Mouse (Mus musculus): ENCODE data around the gene Tgm1. TPM values are rescaled to one million over a fixed set of nuclear protein-coding genes. Genes with fewer than 3 reads are reported as not detected.

Tgm1 gene
- polyA plus RNA-seq, 1 experiment from 2014 or later, result 0.27 TPM

GRCm38 (mm10) chr14:55720666-55721065 lies 6.9 kb upstream of the Tgm1 start:
- whole genome bisulfite sequencing, result 93% methylated on average over 12 of the region's 12 CpGs
- Histone ChIP-seq H3K9me3 (ENCODE audit: control insufficient read depth, low read length) (no peaks in the 10 kb centered on the region), H3K36me3 (ENCODE audit: control insufficient read depth, insufficient read depth, low read length) (no peaks in the 10 kb centered on the region), H3K9ac (ENCODE audit: low read length) (no peak overlapping the region), H3K4me1 (ENCODE audit: control insufficient read depth, insufficient read depth, low read length) (0 out of 2 replicates have a peak, but pooled peaks cover 3% of the 10 kb centered on the region), H3K27me3 (ENCODE audit: control insufficient read depth, insufficient read depth, low read length) (no peaks in the 10 kb centered on the region), H3K4me3 (ENCODE audit: low read depth, low read length) (no peak overlapping the region), H3K27ac (ENCODE audit: low read depth, low read length) (no peak overlapping the region), H3K4me2 (no peak overlapping the region)
- ATAC-seq (ENCODE audit: low FRiP score) (no peak), DNase-seq (ENCODE audit: low spot score, missing footprints) (no peak)

- no peak for DNase-seq (ENCODE audit: low spot score, missing footprints)
- WGBS, result 86% methylated on average over 6 of the region's 6 CpGs
- Histone ChIP-seq H3K27me3 (ENCODE audit: control insufficient read depth, insufficient read depth, low read length) (no peaks in the 10 kb centered on the region), H3K4me3 (ENCODE audit: low read depth, low read length) (no peak overlapping the region), H3K4me2 (no peak overlapping the region), H3K27ac (ENCODE audit: low read depth, low read length) (no peak overlapping the region), H3K36me3 (ENCODE audit: control insufficient read depth, insufficient read depth, low read length) (no peaks in the 10 kb centered on the region), H3K9ac (ENCODE audit: low read length) (no peak overlapping the region), H3K9me3 (ENCODE audit: control insufficient read depth, low read length) (no peaks in the 10 kb centered on the region), H3K4me1 (ENCODE audit: control insufficient read depth, insufficient read depth, low read length) (0 out of 2 replicates have a peak, but pooled peaks cover 3% of the 10 kb centered on the region)
- ATAC-seq (ENCODE audit: low FRiP score), result no peak
Observed at GRCm38 (mm10) chr14:55719737-55720136, 6.0 kb upstream of the Tgm1 start.

- Histone ChIP-seq H3K27me3 (ENCODE audit: control insufficient read depth, insufficient read depth, low read length) (no peaks in the 10 kb centered on the region; the same call in 1 of the 2 replicates), H3K4me1 (ENCODE audit: control insufficient read depth, insufficient read depth, low read length) (0 out of 2 replicates have a peak, but pooled peaks cover 3% of the 10 kb centered on the region), H3K36me3 (ENCODE audit: control insufficient read depth, insufficient read depth, low read length) (no peaks in the 10 kb centered on the region), H3K9ac (ENCODE audit: low read length) (no peak overlapping the region), H3K27ac (ENCODE audit: low read depth, low read length) (no peak overlapping the region), H3K9me3 (ENCODE audit: control insufficient read depth, low read length) (no peaks in the 10 kb centered on the region), H3K4me3 (ENCODE audit: low read depth, low read length) (no peak overlapping the region), H3K4me2 (no peak overlapping the region)
- ATAC-seq (ENCODE audit: low FRiP score), result no peak
- WGBS, result 82% methylated on average over 8 of the region's 8 CpGs
- DNase-seq (ENCODE audit: low spot score, missing footprints), result no peak
Observed at GRCm38 (mm10) chr14:55716884-55717283, 3.2 kb upstream of the Tgm1 start.

GRCm38 (mm10) chr14:55716271-55716670 lies 2.5 kb upstream of the Tgm1 start:
- H3K27ac ChIP-seq (ENCODE audit: low read depth, low read length), result no peak overlapping the region
- no peaks in the 10 kb centered on the region for H3K9me3 ChIP-seq (ENCODE audit: control insufficient read depth, low read length)
- H3K27me3 ChIP-seq (ENCODE audit: control insufficient read depth, insufficient read depth, low read length), result no peaks in the 10 kb centered on the region; the same call in 1 of the 2 replicates
- no peak overlapping the region for H3K4me3 ChIP-seq (ENCODE audit: low read depth, low read length)
- 98% methylated on average over 6 of the region's 6 CpGs for WGBS
- H3K4me2 ChIP-seq, result no peak overlapping the region
- DNase-seq (ENCODE audit: low spot score, missing footprints), result no peak
- no peaks in the 10 kb centered on the region for H3K36me3 ChIP-seq (ENCODE audit: control insufficient read depth, insufficient read depth, low read length)
- H3K4me1 ChIP-seq (ENCODE audit: control insufficient read depth, insufficient read depth, low read length), result 0 out of 2 replicates have a peak, but pooled peaks cover 1% of the 10 kb centered on the region
- ATAC-seq (ENCODE audit: low FRiP score), result no peak
- H3K9ac ChIP-seq (ENCODE audit: low read length), result no peak overlapping the region

- no peak overlapping the region for H3K27ac ChIP-seq (ENCODE audit: low read depth, low read length)
- no peaks in the 10 kb centered on the region for H3K9me3 ChIP-seq (ENCODE audit: control insufficient read depth, low read length)
- H3K9ac ChIP-seq (ENCODE audit: low read length), result no peak overlapping the region
- DNase-seq (ENCODE audit: low spot score, missing footprints) (no peak), ATAC-seq (ENCODE audit: low FRiP score) (no peak)
- no peaks in the 10 kb centered on the region; the same call in 1 of the 2 replicates for H3K27me3 ChIP-seq (ENCODE audit: control insufficient read depth, insufficient read depth, low read length)
- H3K4me2 ChIP-seq, result no peak overlapping the region
- no peaks in the 10 kb centered on the region for H3K4me1 ChIP-seq (ENCODE audit: control insufficient read depth, insufficient read depth, low read length)
- H3K4me3 ChIP-seq (ENCODE audit: low read depth, low read length), result no peak overlapping the region
- no peaks in the 10 kb centered on the region for H3K36me3 ChIP-seq (ENCODE audit: control insufficient read depth, insufficient read depth, low read length)
- 54% methylated on average over 6 of the region's 6 CpGs for WGBS
Observed at GRCm38 (mm10) chr14:55714893-55715292, 1.2 kb upstream of the Tgm1 start.

GRCm38 (mm10) chr14:55713007-55713728 lies 558 bp downstream of the Tgm1 start:
- Histone ChIP-seq H3K27ac (ENCODE audit: low read depth, low read length) (no peak overlapping the region), H3K4me2 (peak overlapping the region; percentile 8; the same call in 1 of the 2 replicates), H3K4me1 (ENCODE audit: control insufficient read depth, insufficient read depth, low read length) (no peaks in the 10 kb centered on the region), H3K27me3 (ENCODE audit: control insufficient read depth, insufficient read depth, low read length) (no peaks in the 10 kb centered on the region; the same call in 1 of the 2 replicates), H3K36me3 (ENCODE audit: control insufficient read depth, insufficient read depth, low read length) (no peaks in the 10 kb centered on the region), H3K9me3 (ENCODE audit: control insufficient read depth, low read length) (no peaks in the 10 kb centered on the region), H3K4me3 (ENCODE audit: low read depth, low read length) (no peak overlapping the region), H3K9ac (ENCODE audit: low read length) (no peak overlapping the region)
- WGBS, result 15% methylated on average over 25 of the region's 25 CpGs
- ATAC-seq (ENCODE audit: low FRiP score) (no peak), DNase-seq (ENCODE audit: low spot score, missing footprints) (no peak)

GRCm38 (mm10) chr14:55711786-55712185 lies 1.9 kb downstream of the Tgm1 start:
- Histone ChIP-seq H3K9me3 (ENCODE audit: control insufficient read depth, low read length) (no peaks in the 10 kb centered on the region), H3K27me3 (ENCODE audit: control insufficient read depth, insufficient read depth, low read length) (no peaks in the 10 kb centered on the region; the same call in 1 of the 2 replicates), H3K4me3 (ENCODE audit: low read depth, low read length) (no peak overlapping the region), H3K9ac (ENCODE audit: low read length) (no peak overlapping the region), H3K4me2 (no peak overlapping the region), H3K36me3 (ENCODE audit: control insufficient read depth, insufficient read depth, low read length) (no peaks in the 10 kb centered on the region), H3K4me1 (ENCODE audit: control insufficient read depth, insufficient read depth, low read length) (no peaks in the 10 kb centered on the region), H3K27ac (ENCODE audit: low read depth, low read length) (no peak overlapping the region)
- no peak for DNase-seq (ENCODE audit: low spot score, missing footprints)
- ATAC-seq (ENCODE audit: low FRiP score), result no peak
- 82% methylated on average over 7 of the region's 7 CpGs for WGBS

- 85% methylated on average over 4 of the region's 4 CpGs for WGBS
- no peaks in the 10 kb centered on the region for H3K4me1 ChIP-seq (ENCODE audit: control insufficient read depth, insufficient read depth, low read length)
Observed at GRCm38 (mm10) chr14:55709509-55709908, 4.2 kb downstream of the Tgm1 start.

GRCm38 (mm10) chr14:55707397-55707796 lies 6.3 kb downstream of the Tgm1 start:
- DNase-seq (ENCODE audit: low spot score, missing footprints) (no peak), ATAC-seq (ENCODE audit: low FRiP score) (no peak)
- H3K4me1 ChIP-seq (ENCODE audit: control insufficient read depth, insufficient read depth, low read length), result no peaks in the 10 kb centered on the region
- H3K4me3 ChIP-seq (ENCODE audit: low read depth, low read length), result no peak overlapping the region
- H3K36me3 ChIP-seq (ENCODE audit: control insufficient read depth, insufficient read depth, low read length), result no peaks in the 10 kb centered on the region
- no peak overlapping the region for H3K4me2 ChIP-seq
- no peak overlapping the region for H3K9ac ChIP-seq (ENCODE audit: low read length)
- H3K9me3 ChIP-seq (ENCODE audit: control insufficient read depth, low read length), result no peaks in the 10 kb centered on the region
- H3K27ac ChIP-seq (ENCODE audit: low read depth, low read length), result no peak overlapping the region
- H3K27me3 ChIP-seq (ENCODE audit: control insufficient read depth, insufficient read depth, low read length), result no peaks in the 10 kb centered on the region
- WGBS, result 82% methylated on average over 5 of the region's 5 CpGs

More at GRCm38 (mm10) chr14:55709509-55709908, 4.2 kb downstream of the Tgm1 start:
- no peak overlapping the region for H3K4me2 ChIP-seq
- no peaks in the 10 kb centered on the region; the same call in 1 of the 2 replicates for H3K27me3 ChIP-seq (ENCODE audit: control insufficient read depth, insufficient read depth, low read length)
- H3K36me3 ChIP-seq (ENCODE audit: control insufficient read depth, insufficient read depth, low read length), result no peaks in the 10 kb centered on the region
- ATAC-seq (ENCODE audit: low FRiP score), result no peak
- no peak overlapping the region for H3K27ac ChIP-seq (ENCODE audit: low read depth, low read length)
- no peaks in the 10 kb centered on the region for H3K9me3 ChIP-seq (ENCODE audit: control insufficient read depth, low read length)
- no peak overlapping the region for H3K4me3 ChIP-seq (ENCODE audit: low read depth, low read length)
- no peak for DNase-seq (ENCODE audit: low spot score, missing footprints)
- no peak overlapping the region for H3K9ac ChIP-seq (ENCODE audit: low read length)
